Mouse (Mus musculus): ENCODE measurements around the gene Ahrr. TPM values are rescaled to one million over a fixed set of nuclear protein-coding genes. Genes with fewer than 3 reads are reported as not detected.
A peak's percentile ranks its signal among the peaks of the same experiment; 100 is the strongest.

Ahrr gene
- total RNA-seq (2014; fragmentation: Nextera tagmentation): not detected in 2 replicates
- total RNA-seq (2017): 0.80 TPM in 1 of 2 replicates, not detected in the other

DNA sequence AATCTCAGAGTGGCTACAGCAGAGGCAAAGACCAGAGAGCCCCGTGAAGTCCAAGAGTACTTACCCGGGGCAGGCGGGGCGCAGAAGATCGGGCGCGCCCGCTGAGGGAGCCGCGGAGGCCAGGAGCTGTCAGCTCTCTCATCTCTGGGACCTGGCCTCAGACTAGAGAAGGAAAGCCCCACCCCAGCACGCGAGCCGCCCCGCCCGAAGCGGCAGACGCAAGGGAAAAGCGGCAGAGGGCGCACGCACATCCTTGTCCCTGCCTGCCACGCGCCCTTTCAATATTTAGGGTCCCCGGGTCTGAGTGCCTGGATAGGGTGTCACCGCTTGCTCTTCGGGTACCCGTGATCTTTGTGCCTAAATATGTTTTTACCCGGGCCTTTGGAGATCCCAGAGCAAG lies at the start of gene Ahrr:
Ahrr (minus strand) TSS at position 165 of the 400 bp plus-strand sequence.
- peak; percentile 99 for ATAC-seq (replicated peaks; ENCODE audit: low FRiP score, low TSS enrichment, poor library complexity, severe bottlenecking)

DNA sequence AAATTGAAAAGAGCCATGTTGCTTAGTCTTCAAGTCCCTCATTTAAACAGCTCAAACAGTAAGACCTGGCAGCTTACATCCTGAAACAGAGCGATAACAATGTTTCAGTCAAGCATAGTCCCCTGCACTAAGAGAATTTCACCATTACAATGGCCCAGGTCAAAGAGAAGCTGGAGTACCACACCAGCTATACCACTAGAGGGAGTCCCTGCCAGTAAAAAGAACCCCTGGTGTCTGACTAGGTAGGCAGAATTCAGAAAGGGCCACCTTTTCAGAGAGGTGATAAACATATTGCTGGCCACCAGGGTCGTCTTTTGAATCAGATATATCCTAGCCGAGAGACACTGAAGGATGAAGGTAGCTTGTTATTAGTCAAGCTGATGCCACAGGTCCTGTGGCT lies 48.9 kb upstream of the Ahrr start:
- peak; percentile 100 for ATAC-seq (replicated peaks; ENCODE audit: low FRiP score, low TSS enrichment, poor library complexity, severe bottlenecking)

DNA sequence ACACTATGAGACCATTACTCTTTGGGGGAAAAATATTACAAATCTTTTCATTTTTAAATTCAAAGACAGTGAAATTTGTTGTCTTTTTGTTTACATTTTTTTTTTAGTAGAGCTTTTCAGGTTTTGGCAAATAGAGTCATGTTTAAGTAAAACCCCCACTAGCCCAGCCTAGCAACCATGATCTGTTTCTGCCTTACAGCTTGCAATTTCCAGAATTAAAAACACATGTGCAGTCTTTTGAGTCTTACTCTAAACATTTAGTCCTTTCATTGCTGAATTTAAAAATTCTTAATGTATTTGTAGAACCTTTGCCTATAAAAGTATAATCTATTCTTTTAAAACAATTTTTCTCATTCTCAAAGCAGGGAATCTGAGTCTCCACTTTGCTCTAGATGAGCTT lies 37.2 kb upstream of the Ahrr start:
- ATAC-seq (replicated peaks; ENCODE audit: low FRiP score, low TSS enrichment, poor library complexity, severe bottlenecking): no peak

DNA sequence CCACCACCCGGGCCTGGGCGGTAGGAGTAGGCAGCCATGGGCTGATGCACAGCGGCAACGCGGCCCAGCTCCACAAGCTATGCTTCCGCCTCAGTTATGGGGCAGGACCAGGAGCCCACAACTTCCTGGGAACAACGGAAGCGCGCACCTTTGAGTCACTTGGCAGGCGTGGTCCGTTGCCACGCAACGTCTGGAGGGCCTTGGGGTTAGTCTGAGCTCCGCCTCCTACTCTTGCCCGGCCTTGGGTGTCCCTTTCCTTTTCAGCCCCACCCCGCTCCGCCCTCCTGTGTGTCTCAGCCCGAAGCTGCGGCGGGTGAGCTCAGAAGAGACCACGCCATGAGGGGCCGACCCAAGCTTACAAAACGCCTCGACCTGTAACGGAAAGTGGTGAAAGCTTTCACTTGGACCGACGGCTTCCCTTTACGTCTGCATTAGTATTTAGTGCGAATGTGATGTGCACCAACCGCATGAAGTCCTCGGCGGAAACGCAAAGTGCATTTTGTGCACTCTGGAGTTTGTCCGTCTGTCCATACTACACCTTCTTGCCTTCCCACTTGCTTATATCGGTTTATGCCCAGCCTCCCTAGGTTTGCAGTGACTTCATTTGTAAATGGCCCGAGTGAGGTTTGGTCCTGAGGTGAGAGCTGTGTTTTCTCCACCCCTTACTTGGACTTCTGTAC lies 25.2 kb upstream of the Ahrr start, which contains the start of gene Pdcd6:
Pdcd6 (minus strand) TSS at position 411 of the 680 bp plus-strand sequence.
- peak; percentile 99 for ATAC-seq (replicated peaks; ENCODE audit: low FRiP score, low TSS enrichment, poor library complexity, severe bottlenecking)

DNA sequence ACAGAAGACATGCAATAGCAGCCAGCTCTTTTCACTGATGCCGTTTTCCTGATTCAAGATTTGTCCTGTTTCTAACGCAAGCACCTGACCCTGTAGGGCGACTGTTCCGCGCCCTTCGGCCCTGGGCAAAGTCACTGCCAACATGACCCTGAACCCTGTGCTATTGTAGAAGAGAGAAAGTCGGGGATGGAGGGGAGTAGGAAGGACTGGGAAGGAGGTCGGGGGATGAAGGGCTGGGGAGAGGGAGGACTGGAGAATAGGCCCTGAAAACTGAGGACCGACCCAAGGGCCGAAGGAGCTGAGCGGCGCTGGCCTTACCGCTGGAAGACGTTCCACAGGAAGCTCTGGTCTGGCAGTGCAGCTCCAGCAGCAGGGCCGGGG lies 24.6 kb upstream of the Ahrr start:
- peak; percentile 16 for ATAC-seq (replicated peaks; ENCODE audit: low FRiP score, low TSS enrichment, poor library complexity, severe bottlenecking)

DNA sequence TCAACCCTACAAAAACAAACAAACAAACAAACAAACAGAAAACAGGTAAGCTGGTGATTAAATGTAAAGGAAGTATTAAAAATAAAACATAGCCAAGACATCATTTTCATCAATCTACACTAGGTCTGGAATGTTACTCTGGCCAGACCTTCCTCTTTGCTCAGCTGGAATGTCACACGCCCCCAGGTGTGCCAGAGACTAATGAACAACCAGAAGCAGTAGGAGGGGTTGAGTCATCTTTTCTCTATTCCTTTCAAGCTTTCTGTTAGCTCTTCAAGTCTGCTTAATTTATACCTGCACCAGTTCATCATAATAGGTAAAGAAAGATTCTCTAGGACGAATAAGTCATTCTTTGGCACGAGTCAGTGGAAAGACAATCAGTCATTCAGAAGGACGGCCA lies 24.3 kb upstream of the Ahrr start:
- no peak for ATAC-seq (replicated peaks; ENCODE audit: low FRiP score, low TSS enrichment, poor library complexity, severe bottlenecking)

DNA sequence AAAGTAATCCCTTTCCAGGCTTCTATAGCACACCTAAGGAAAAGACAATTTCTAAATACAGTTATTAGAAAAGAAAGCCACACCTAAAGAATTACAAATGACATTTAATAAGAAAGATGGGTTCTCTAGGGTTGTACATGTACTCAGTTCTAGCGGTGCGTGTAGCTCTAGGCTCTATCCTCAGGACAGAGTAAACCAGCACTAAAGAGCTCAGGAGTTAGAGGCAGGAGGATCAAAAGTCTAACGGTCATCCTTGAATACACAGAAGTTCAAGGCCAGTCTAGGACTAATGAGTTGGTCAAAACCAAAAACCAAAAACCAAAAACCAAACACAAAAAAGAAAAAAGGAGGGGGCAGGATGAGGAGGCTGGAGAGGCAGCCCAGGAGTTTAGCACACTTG lies 22.5 kb upstream of the Ahrr start:
- ATAC-seq (replicated peaks; ENCODE audit: low FRiP score, low TSS enrichment, poor library complexity, severe bottlenecking): no peak

DNA sequence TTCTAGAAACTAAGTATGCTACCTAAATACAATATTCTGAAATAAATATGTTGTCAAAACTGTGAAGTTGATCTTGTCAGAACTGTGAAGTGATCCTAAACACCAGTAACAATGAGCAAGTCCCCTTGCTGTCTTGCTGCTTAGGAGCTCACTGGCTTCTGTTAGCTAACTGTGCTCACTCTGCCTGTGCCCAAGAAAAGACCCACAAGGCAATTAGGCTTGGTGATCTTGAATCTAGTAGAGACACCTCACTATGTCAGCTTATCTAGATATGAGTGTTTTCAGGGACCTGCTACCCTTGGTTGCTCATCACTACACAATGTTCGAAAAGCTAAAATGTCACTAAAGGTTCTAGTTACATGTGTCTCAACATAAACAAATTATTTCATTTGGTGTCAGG lies 13.6 kb upstream of the Ahrr start:
- no peak for ATAC-seq (replicated peaks; ENCODE audit: low FRiP score, low TSS enrichment, poor library complexity, severe bottlenecking)

DNA sequence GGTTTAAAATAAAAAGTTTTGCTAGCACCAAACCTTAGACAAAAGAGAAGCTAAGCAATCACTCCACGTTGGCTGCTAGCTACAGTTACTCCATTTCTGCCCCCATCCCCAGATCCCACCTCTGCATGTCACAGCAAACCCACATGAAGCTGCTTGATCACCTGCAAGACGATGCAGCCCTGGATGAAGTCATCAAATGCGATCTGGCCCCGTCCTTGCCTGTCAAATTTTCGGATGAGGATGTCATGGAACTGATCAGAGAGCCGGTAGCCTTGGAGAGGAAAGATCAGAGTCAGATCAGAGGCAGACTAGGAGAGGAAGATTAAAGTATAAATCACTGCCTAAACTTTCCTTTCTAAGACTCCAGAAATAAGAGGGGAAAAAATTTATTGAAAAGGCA lies 13.2 kb upstream of the Ahrr start:
- no peak for ATAC-seq (replicated peaks; ENCODE audit: low FRiP score, low TSS enrichment, poor library complexity, severe bottlenecking)

DNA sequence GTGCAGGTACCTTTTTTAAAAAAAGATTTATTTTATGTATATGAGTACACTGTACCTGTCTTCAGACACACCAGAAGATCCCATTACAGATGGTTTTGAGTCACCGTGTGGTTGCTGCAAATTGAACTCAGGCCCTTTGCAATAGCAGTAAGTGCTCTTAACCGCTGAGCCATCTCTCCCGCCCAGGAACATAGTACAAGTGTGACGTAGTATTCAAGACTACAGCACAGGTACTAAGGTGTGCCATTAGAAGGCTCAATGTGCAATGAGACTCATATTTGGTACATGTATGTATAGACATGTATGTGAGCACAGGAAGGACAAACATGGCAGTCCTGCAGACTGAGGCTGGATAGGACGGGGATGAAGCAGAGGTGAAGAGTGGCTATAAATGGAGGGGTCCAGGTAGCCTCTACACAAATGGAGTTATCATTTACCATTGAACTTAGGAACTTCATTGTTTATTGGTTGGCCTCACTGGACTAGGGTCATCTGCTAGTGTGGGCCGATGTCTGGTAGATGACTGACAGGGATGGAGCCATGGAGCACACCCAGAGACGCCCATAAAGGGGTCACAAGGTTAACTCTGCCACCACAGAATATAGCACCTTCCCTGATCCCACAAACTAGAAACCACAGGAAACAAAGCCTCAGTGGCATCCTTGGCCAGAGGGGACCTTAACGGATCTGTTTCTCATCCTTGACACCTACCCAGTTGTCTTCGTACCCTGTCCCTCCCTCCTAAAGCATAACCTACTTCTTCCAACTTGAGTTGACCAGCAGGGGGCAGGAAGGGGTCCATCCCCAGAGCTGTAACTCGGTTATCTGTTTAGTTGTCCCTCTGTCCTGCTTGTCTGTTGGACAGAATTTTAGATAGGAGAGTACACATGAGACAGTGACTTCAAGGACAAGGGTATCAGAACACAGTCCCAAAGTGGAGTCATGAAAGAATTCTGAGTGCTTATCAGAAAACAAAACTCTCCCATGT lies 10.2 kb upstream of the Ahrr start:
- no peak; the same call in 1 of the 2 replicates for ATAC-seq (replicated peaks; ENCODE audit: low FRiP score, low TSS enrichment, poor library complexity, severe bottlenecking)

DNA sequence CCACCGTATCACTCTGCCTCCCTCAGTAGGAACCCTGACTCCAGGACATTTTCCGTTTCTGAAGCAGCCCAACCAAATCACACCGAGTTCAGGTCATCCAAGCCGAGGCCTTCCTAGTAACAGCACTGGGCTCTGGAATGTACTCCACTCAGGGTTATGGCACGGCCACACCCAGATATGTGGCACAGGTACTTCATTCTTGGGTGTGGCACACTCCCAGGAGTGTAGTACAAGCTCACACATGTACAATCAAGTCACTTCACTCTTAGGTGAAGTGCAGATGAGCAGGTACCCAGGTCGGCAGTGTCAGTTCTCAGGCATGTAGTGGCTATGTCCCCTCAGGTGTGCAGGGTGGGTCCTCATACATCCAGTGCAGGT lies 9.5 kb upstream of the Ahrr start:
- ATAC-seq (replicated peaks; ENCODE audit: low FRiP score, low TSS enrichment, poor library complexity, severe bottlenecking): peak; percentile 23; the same call in 1 of the 2 replicates

DNA sequence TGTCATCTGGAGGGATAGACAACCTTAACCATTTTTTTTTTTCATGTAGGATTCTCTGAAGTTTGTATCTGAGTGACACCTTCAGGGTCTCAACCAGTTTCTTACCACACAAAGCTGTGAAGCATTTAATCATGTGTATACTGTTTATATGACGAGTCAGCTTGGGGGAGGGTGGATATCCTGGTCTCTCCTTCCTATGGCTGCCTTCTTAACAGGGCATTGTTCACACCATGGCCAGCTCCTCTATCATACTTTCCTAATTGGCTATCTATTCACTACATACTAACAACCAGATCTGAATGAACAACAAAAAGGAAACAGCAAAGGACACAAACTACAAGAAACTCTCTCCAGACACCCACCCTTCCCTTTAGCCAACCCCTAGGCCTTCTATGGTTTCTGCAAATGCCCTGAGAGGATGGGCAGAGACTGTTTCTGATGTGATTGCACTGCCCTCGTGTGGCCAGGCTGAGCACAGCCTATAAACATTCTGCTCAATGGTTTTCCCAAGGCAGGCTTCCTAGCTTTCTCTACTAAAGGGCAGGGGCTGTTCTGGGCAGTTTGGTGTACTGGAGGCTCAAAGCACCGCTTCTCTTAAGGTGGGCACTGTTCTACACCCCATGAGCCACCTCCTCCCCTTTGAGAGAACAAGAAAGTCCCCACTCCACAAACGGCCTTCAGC lies 8.9 kb upstream of the Ahrr start:
- peak; percentile 82 for ATAC-seq (replicated peaks; ENCODE audit: low FRiP score, low TSS enrichment, poor library complexity, severe bottlenecking)

DNA sequence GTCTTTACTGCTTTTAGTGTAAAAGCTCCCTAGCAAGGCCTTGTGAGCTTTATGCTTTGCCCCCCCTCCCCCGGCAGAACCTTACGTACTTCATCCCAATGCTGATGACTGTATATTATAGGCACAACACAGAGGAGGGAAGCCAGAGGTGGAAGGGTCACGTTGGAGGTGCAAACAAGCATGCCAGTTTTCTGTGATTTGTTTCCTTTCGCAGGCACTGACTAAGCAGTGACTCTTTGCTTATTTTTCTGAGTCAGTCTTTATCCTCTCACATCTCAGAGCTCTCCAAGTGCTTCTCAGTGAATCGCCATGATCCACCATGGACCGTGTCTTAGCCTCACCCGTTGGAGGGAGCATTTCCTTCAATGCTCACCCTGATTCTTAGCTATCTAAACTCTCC lies 4.2 kb upstream of the Ahrr start:
- ATAC-seq (replicated peaks; ENCODE audit: low FRiP score, low TSS enrichment, poor library complexity, severe bottlenecking): no peak

DNA sequence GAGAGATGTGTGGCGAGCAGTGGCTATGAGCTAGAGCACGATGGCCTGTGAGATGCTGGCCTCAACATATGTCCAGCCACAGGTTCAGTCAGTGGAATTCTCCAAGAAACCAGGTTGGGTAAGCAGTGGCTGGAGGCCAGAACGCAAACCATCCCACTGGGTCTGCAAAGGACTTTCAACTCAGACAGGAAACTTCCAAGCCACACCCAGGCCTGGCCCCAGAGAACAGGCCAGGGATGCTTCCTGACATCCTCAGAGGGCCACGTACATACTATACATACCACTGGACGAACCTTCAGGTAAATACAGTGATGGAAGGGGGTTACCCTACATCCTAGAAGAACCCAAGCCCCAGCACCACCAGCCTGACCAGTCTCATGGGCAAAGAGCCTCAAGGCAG lies 2.5 kb downstream of the Ahrr start:
- no peak for ATAC-seq (replicated peaks; ENCODE audit: low FRiP score, low TSS enrichment, poor library complexity, severe bottlenecking)

DNA sequence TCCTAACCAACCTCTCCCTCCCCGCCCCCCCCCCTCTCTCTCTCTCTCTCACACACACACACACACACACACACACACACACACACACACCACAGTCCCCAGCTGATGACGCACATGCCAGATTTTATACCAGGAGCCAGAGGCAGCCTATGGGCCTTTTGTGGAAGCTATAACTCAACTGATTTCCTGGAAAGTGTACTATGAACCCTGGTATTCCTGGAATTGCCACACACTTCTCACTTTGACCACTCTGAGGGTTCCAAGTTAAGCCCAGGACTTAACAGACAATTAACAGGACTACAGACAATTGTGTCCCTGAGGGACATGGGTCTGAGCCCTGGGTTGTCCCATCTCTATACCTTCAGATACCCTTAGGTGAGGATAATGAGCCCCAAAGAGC lies 9.8 kb downstream of the Ahrr start:
- ATAC-seq (replicated peaks; ENCODE audit: low FRiP score, low TSS enrichment, poor library complexity, severe bottlenecking): no peak

DNA sequence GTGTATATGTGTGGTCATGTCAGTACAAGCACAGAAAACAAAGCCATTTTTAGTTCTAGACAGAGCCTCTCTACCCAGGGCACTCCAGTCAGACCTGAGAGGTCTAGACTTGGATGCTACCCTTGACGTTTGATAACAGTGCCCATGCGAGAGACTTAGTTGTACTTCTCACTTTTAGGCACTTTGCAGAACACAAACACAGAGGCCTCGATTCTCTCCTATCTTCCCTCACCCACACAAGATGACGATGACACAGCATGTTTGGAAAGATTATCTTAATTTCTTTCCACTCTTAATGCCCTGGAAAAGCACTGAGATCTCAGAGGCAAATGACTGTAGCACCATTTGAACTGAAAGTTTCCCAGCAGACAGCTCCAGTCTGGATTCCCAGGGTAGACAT lies 16.4 kb downstream of the Ahrr start:
- ATAC-seq (replicated peaks; ENCODE audit: low FRiP score, low TSS enrichment, poor library complexity, severe bottlenecking): peak; percentile 49; the same call in 1 of the 2 replicates

DNA sequence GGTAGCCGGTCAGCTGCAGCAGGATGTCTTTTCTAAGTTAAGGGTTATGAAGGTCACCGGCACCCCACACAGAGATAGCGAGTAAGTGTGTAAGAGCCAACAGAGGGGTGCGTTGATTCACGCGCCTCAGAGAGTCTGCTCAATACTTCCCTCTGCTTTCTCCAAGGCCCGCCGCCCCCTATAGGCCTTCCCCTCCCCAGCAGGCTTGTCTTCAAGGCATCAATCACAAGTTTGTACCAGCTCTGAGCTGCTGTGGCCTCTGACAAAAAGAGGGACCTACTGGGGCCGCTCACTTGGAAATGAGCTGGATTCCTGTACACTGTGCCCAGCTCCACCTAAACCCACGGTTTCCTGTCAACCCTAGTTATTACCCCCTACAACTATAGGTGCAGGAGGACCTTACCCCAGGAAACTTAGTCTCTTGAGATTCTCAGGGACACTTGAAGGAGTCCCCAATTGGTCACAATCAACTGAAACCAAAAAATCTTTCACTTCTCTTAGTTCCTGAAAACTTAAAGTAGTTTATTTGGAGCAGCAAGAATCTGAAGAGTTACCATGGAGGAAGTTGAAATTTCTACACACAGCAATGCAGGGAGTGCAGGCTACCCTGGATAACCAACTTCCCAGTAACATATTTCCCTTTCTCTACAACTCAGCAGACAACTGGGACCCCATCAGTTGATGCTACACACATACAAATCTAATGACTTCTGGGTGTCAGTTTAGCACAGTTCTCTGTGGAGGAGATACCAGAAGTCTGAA lies 31.7 kb downstream of the Ahrr start:
- peak; percentile 82 for ATAC-seq (replicated peaks; ENCODE audit: low FRiP score, low TSS enrichment, poor library complexity, severe bottlenecking)

DNA sequence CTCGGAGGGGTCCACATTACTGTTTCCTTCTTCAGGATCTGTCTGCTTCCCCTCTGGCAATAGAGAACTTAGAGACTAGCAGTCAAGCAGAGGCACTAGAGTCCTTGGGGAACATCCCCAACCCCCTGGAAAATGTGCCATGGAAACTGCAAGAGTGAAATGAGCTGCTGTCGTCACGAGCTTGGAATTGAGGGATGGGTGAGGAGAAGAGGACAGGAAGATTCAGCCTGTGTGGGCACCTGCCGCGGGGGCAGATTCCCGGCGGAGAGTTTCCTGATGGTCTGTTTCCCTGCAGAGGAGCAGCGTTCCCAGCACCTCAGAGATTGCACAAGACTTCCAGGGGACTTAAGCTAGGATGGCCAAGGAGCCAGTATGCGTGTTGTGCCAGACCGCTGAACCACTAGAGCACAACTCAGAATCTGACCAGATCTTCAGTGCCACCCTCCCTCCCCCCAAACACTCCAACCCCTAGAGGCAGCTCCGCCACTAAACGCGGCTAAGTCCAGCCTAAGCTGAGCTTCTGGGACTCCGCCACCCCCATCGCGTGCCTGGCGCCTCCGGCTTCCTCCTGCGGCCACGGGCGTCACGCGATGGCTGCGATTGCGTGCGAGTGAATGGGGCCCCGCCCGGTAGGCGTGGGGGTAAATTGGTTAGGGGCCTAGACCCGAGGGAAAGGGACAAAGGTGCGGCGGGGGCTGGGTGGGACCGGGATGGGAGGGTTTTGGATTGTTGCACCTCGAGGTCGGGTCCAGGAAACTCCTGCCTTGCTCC lies 32.5 kb downstream of the Ahrr start:
- ATAC-seq (replicated peaks; ENCODE audit: low FRiP score, low TSS enrichment, poor library complexity, severe bottlenecking): peak; percentile 63

DNA sequence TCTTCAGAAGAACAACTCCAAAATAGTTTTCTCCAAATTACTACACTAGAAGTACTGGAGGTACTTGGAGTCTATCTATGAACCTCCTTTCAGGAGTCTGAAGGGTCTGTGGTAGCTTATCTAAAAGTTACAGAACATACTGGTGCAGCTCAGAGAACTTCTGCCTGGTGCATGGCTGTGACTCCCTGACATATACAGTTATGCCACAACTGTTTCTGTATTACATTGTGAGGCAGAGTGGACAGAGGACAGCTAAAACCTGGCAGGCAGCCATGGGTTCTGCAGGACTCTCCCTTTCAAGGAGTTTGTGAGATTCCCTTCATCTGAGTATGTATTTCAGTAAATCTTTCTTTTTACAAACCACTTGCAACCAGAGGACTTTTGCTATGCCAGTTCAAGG lies 45.6 kb downstream of the Ahrr start:
- ATAC-seq (replicated peaks; ENCODE audit: low FRiP score, low TSS enrichment, poor library complexity, severe bottlenecking): peak; percentile 91

Measured in megakaryocyte-erythroid progenitor cell, adult 5-6 weeks (primary cell).